Mouse (Mus musculus) liver, postnatal 0 days (tissue): ENCODE data around the gene Bak1.

Source experiments
- CTCF ChIP-seq: sonication (generic); IDR thresholded peaks from 2 replicates; pipeline ENCODE4 v1.5.1; 2016; ENCODE audit warnings: antibody characterized with exemption, low read depth
- EP300 ChIP-seq: IDR thresholded peaks from 2 replicates; pipeline ENCODE4 v1.6.1; 2016; ENCODE audit warnings: antibody characterized with exemption, low read depth, mild to moderate bottlenecking

DNA sequence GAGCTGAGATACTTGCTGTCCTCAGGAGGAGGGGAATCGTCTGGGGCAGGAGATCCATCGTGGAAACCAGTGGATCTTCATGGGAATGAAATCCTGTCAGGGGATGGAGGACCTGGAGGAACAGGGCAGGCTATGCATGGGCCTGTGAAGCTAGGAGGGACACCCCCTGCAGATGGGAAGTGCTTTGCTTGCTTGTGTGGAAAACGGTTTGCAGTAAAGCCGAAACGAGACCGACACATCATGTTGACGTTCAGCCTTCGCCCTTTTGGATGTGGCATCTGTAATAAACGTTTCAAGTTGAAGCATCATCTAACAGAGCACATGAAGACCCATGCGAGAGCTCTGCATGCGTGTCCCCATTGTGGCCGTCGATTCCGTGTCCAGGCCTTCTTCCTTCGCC is 54.3 kb downstream of the Bak1 start:
- TF ChIP-seq CTCF: no peak
- no peak for TF ChIP-seq EP300
